Mouse (Mus musculus) MEL (cell line): Measurements from ENCODE around the gene Prkci.

ENCODE experiments used
- BHLHE40 ChIP-seq: IDR thresholded peaks from 2 replicates; pipeline ENCODE4 v1.6.1; 2012; ENCODE audit warnings: low read depth, mild to moderate bottlenecking, inconsistent platforms, low read length, improper control_type of control experiment, borderline replicate concordance
- CTCF ChIP-seq, 3 experiments: IDR thresholded peaks in 2 of 3; conservative IDR thresholded peaks in 1 of 3; 2 replicates each; pipeline ENCODE4 v1.5.1; 2011 to 2012; ENCODE audit warnings: low read length in 3 of 3, low read depth in 2 of 3, mild to moderate bottlenecking in 2 of 3, improper control_type of control experiment in 1 of 3, inconsistent platforms in 1 of 3, mixed read lengths in 1 of 3, moderate library complexity in 1 of 3; ENCODE audit not compliant: control insufficient read depth in 1 of 3, insufficient read depth in 1 of 3, poor library complexity in 1 of 3, severe bottlenecking in 1 of 3
- ELF1 ChIP-seq: IDR thresholded peaks from 2 replicates; pipeline ENCODE4 v1.6.1; 2014; ENCODE audit warnings: low read depth, mild to moderate bottlenecking, inconsistent platforms, low read length, improper control_type of control experiment, moderate library complexity
- MAFK ChIP-seq: IDR thresholded peaks from 2 replicates; pipeline ENCODE4 v1.6.1; 2011; ENCODE audit warnings: low read depth, mild to moderate bottlenecking, low read length, improper control_type of control experiment, borderline replicate concordance
- POLR2A ChIP-seq, 2 experiments: IDR thresholded peaks; 2 replicates each; pipeline ENCODE4 v1.6.1; 2011 to 2012; ENCODE audit warnings: low read length in 2 of 2, mild to moderate bottlenecking in 2 of 2, control low read depth in 1 of 2, improper control_type of control experiment in 1 of 2, low read depth in 1 of 2, moderate library complexity in 1 of 2; ENCODE audit not compliant: control insufficient read depth in 1 of 2, insufficient read depth in 1 of 2, poor library complexity in 1 of 2
- POLR2AphosphoS2 ChIP-seq: IDR thresholded peaks from 2 replicates; pipeline ENCODE4 v1.6.1; 2011; ENCODE audit warnings: low read length, improper control_type of control experiment
- POLR2AphosphoS5 ChIP-seq: IDR thresholded peaks from 2 replicates; pipeline ENCODE4 v1.6.1; 2012; ENCODE audit warnings: low read depth, borderline replicate concordance, mild to moderate bottlenecking, inconsistent platforms, low read length, moderate library complexity, mixed read lengths
- SMC3 ChIP-seq: IDR thresholded peaks from 2 replicates; pipeline ENCODE4 v1.6.1; 2011; ENCODE audit warnings: low read depth, low read length, improper control_type of control experiment
- ZC3H11A ChIP-seq: IDR thresholded peaks from 2 replicates; pipeline ENCODE4 v1.6.1; 2012; ENCODE audit warnings: low read depth, mild to moderate bottlenecking, inconsistent platforms, low read length, improper control_type of control experiment

DNA sequence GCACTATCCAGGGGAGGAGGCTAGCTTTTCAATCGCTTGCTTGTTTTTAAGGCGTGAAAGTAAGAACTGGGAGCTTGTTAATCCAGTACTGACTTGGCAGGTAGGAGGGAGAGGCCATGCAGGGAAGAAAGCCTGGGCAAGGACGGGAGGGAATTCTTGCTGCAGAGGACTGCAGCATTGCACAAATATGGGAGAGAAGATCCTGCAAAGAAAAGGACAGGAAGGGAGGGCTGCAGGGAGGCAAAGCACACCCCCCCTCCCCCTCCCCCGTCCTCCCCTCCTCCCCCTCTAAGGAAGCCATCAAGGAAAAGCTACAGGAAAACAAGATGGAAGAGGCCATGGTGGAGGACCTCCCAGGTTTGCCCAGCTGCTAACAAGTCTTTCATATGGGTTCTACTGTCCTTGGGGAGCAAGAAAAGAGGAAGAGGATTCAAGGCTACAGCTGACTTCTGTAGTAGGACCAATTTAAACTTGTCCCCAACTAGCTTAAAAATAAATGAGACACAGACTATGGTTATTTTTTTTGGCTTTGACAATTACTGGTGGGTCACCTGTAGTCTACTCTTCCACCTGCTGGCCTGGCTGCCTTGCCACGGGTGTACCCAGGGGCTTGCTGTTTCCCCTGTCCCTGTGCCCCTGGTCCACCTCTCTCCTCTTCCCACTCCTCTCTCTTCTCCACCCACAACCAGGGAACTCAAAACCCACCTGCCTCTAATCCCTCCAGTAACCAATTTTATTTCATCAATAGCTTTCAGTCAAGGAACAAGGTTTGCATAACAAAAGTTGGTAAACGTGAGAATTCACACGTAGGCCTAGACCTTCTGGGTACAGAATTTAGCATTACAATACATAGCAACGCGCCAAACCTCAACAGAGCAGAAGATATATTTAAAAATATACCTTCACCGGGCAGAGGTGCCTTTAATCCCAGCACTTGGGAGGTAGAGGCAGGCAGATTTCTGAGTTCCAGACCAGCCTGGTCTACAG lies 93.5 kb downstream of the Prkci start:
- TF ChIP-seq CTCF (IDR thresholded peaks at IDR 0.05 in 2 of 3, conservative IDR thresholded peaks at IDR 0.05 in 1 of 3; ENCODE audit: control insufficient read depth in 1 of 3, insufficient read depth in 1 of 3, low read depth in 2 of 3, low read length in 3 of 3, poor library complexity in 1 of 3, severe bottlenecking in 1 of 3) (no peak), ZC3H11A (no peak), SMC3 (no peak), ELF1 (no peak), BHLHE40 (no peak), MAFK (no peak), POLR2AphosphoS2 (no peak), POLR2AphosphoS5 (no peak), POLR2A (IDR thresholded peaks at IDR 0.05; ENCODE audit: control insufficient read depth in 1 of 2, insufficient read depth in 1 of 2, low read depth in 1 of 2, low read length in 2 of 2, poor library complexity in 1 of 2) (no peak)
